Mouse (Mus musculus) heart, adult 2 months (tissue): ENCODE results near the gene Gm20518. TPM values are rescaled to one million over a fixed set of nuclear protein-coding genes. Genes with fewer than 3 reads are reported as not detected.

Experiments used
- DNase-seq, 2 experiments: peaks; one replicate each; pipeline ENCODE4 v3.0.0; 2021
- H3K27ac ChIP-seq: fragments of 200-600 bp; 2 replicates; pipeline ENCODE4 v1.8.1; 2022
- H3K27me3 ChIP-seq: fragments of 200-500 bp; 2 replicates; pipeline ENCODE4 v1.6.1; 2012; ENCODE audit warnings: mild to moderate bottlenecking, low read length, inconsistent platforms, mixed read lengths; ENCODE audit not compliant: control insufficient read depth, insufficient read depth
- H3K36me3 ChIP-seq: fragments of 200-500 bp; 2 replicates; pipeline ENCODE4 v1.6.1; 2012; ENCODE audit warnings: low read length, inconsistent platforms; ENCODE audit not compliant: control insufficient read depth, insufficient read depth
- H3K4me1 ChIP-seq: fragments of 200-500 bp; 2 replicates; pipeline ENCODE4 v1.6.1; 2011; ENCODE audit warnings: low read length; ENCODE audit not compliant: control insufficient read depth, insufficient read depth
- H3K4me3 ChIP-seq: fragments of 200-600 bp; 2 replicates; pipeline ENCODE4 v1.8.1; 2022
- H3K79me2 ChIP-seq: fragments of 200-500 bp; replicated peaks from 2 replicates; pipeline ENCODE4 v1.6.1; 2012; ENCODE audit warnings: mild to moderate bottlenecking, inconsistent platforms, low read length, moderate library complexity, mixed read lengths; ENCODE audit not compliant: control insufficient read depth, insufficient read depth
- H3K9ac ChIP-seq: fragments of 200-500 bp; 2 replicates; pipeline ENCODE4 v1.6.1; 2012; ENCODE audit warnings: low read depth, mild to moderate bottlenecking, control low read depth, inconsistent platforms, low read length, mixed read lengths
- CTCF ChIP-seq: fragments of 200-600 bp; IDR thresholded peaks from 2 replicates; pipeline ENCODE4 v1.8.1; 2022; ENCODE audit warnings: antibody characterized with exemption, mild to moderate bottlenecking, moderate library complexity
- EP300 ChIP-seq: fragments of 200-500 bp; IDR thresholded peaks from 2 replicates; pipeline ENCODE4 v1.6.1; 2011; ENCODE audit warnings: low read depth, low read length, control low read depth; ENCODE audit not compliant: insufficient read depth
- POLR2A ChIP-seq: fragments of 200-500 bp; IDR thresholded peaks from 2 replicates; pipeline ENCODE4 v1.6.1; 2011; ENCODE audit warnings: mild to moderate bottlenecking, low read depth, low read length, control low read depth; ENCODE audit not compliant: insufficient read depth
- WGBS: fragments of 180-500 bp; shearing (Covaris S2); methylation state at CpG from one replicate; pipeline ENCODE4 v1.1.7; 2018; 5-methylcytosine and 5-hydroxymethylcytosine counted together
- intact Hi-C: fragments of 180-260 bp; cut with DNase I; formaldehyde crosslinking; loops from one replicate; pipeline ENCODE4 v1.15.1; 2025
- polyA plus RNA-seq: library from polyadenylated mRNA; depleted of rRNA; stranded (reverse); fragments of >200 nt; gene quantifications from 2 replicates; pipeline ENCODE4 v1.2.3, GENCODE M21; 2012
- total RNA-seq, 2 experiments: library from RNA; stranded (reverse); gene quantifications; 2 replicates each; pipeline ENCODE4 v1.2.3; 2021

Gm20518 gene
- total and polyA plus RNA-seq, 3 experiments = 0.20 to 0.68 (median 0.31) TPM

- no peak for DNase-seq
- Histone ChIP-seq H3K27me3 (no peaks in the 10 kb centered on the region), H3K4me3 (no peak overlapping the region), H3K27ac (no peak overlapping the region), H3K9ac (no peak overlapping the region), H3K79me2 (no peaks in the 10 kb centered on the region), H3K4me1 (peaks cover 4% of the 10 kb centered on the region; the same call in 1 of the 2 replicates), H3K36me3 (no peaks in the 10 kb centered on the region)
- 53% methylated on average over 4 of the region's 4 CpGs for WGBS
- intact Hi-C loops = loop anchor here (2.0 to 5.0 kb wide), 4 partner anchors 28 to 256 kb away; no protein-coding TSS in a partner anchor
- TF ChIP-seq EP300 (no peak), CTCF (no peak), POLR2A (no peak)
These were observed 78.3 kb downstream of the Gm20518 start for GRCm38 (mm10) chr16:17813173-17813572.

GRCm38 (mm10) chr16:17812120-17812519 is 79.4 kb downstream of the Gm20518 start:
- no peaks in the 10 kb centered on the region for H3K36me3 ChIP-seq
- DNase-seq = peak in 1 of 2 experiments; percentile 44
- H3K27me3 ChIP-seq = no peaks in the 10 kb centered on the region
- H3K27ac ChIP-seq = no peak overlapping the region
- 5% methylated on average over 5 of the region's 5 CpGs for WGBS
- no peak overlapping the region for H3K4me3 ChIP-seq
- intact Hi-C loops = loop anchor here (1.0 to 5.0 kb wide), 5 partner anchors 27 to 255 kb away; no protein-coding TSS in a partner anchor
- no peaks in the 10 kb centered on the region for H3K79me2 ChIP-seq
- H3K4me1 ChIP-seq = peaks cover 4% of the 10 kb centered on the region; the same call in 1 of the 2 replicates
- H3K9ac ChIP-seq = no peak overlapping the region
- TF ChIP-seq CTCF = peak; percentile 94; the same call in 1 of the 2 replicates
- no peak for TF ChIP-seq EP300

- TF ChIP-seq EP300 (no peak), POLR2A (no peak), CTCF (no peak)
- intact Hi-C loops = loop anchor here (5.0 kb wide), 3 partner anchors 47 to 252 kb away; no protein-coding TSS in a partner anchor
- peaks cover 2% of the 10 kb centered on the region; the same call in 1 of the 2 replicates for H3K4me1 ChIP-seq
- no peak overlapping the region for H3K27ac ChIP-seq
- peak; percentile 43 to 56 for DNase-seq
- WGBS = 45% methylated on average over 7 of the region's 7 CpGs
- H3K79me2 ChIP-seq = no peaks in the 10 kb centered on the region
- H3K27me3 ChIP-seq = peaks cover 4% of the 10 kb centered on the region; the same call in 1 of the 2 replicates
- no peaks in the 10 kb centered on the region for H3K36me3 ChIP-seq
- H3K9ac ChIP-seq = no peak overlapping the region
- H3K4me3 ChIP-seq = no peak overlapping the region
These were observed 81.8 kb downstream of the Gm20518 start for GRCm38 (mm10) chr16:17809711-17810110.

GRCm38 (mm10) chr16:17809125-17809524 is 82.3 kb downstream of the Gm20518 start:
- Histone ChIP-seq H3K79me2 (no peaks in the 10 kb centered on the region), H3K4me1 (peaks cover 2% of the 10 kb centered on the region; the same call in 1 of the 2 replicates), H3K27ac (no peak overlapping the region), H3K27me3 (peaks cover 4% of the 10 kb centered on the region; the same call in 1 of the 2 replicates), H3K4me3 (no peak overlapping the region), H3K36me3 (no peaks in the 10 kb centered on the region), H3K9ac (no peak overlapping the region)
- TF ChIP-seq POLR2A = no peak
- TF ChIP-seq EP300 = no peak
- TF ChIP-seq CTCF = no peak
- no peak for DNase-seq
- 74% methylated on average over 4 of the region's 4 CpGs for WGBS
- intact Hi-C loops = no loop called here

- peak overlapping the region; percentile 51 for H3K4me3 ChIP-seq
- H3K9ac ChIP-seq = peak overlapping the region; percentile 78
- intact Hi-C loops = no loop called here
- peak; percentile 86 to 89 for DNase-seq
- peaks cover 13% of the 10 kb centered on the region for H3K27me3 ChIP-seq
- TF ChIP-seq POLR2A = no peak
- no peak for TF ChIP-seq CTCF
- TF ChIP-seq EP300 = no peak
- WGBS = 30% methylated on average over 73 of the region's 73 CpGs
- peaks cover 7% of the 10 kb centered on the region for H3K4me1 ChIP-seq
- no peaks in the 10 kb centered on the region for H3K79me2 ChIP-seq
- peak overlapping the region; percentile 38; the same call in 1 of the 2 replicates for H3K27ac ChIP-seq
- no peaks in the 10 kb centered on the region for H3K36me3 ChIP-seq
These were observed 84.1 kb downstream of the Gm20518 start for GRCm38 (mm10) chr16:17807192-17808009.

GRCm38 (mm10) chr16:17806581-17807191 is 84.8 kb downstream of the Gm20518 start:
- peak overlapping the region; percentile 38; the same call in 1 of the 2 replicates for H3K27ac ChIP-seq
- TF ChIP-seq CTCF (no peak), EP300 (no peak), POLR2A (no peak)
- DNase-seq = no peak

More at GRCm38 (mm10) chr16:17806581-17807191, 84.8 kb downstream of the Gm20518 start:
- Histone ChIP-seq H3K4me1 (peaks cover 8% of the 10 kb centered on the region), H3K79me2 (no peaks in the 10 kb centered on the region), H3K27me3 (peaks cover 14% of the 10 kb centered on the region), H3K36me3 (no peaks in the 10 kb centered on the region), H3K4me3 (peak overlapping the region; percentile 51), H3K9ac (peak overlapping the region; percentile 78)
- 28% methylated on average over 50 of the region's 50 CpGs for WGBS
- intact Hi-C loops = no loop called here
